Mouse (Mus musculus) adrenal gland, postnatal 14 days (tissue): Measurements from ENCODE around the gene Myt1l. TPM values are rescaled to one million over a fixed set of nuclear protein-coding genes. Genes with fewer than 3 reads are reported as not detected.

ENCODE experiments used
- DNase-seq: peaks from one replicate; pipeline ENCODE4 v3.0.0; 2021; ENCODE audit warnings: mixed read lengths
- total RNA-seq: library from RNA; stranded (reverse); gene quantifications from 2 replicates; pipeline ENCODE4 v1.2.3, GENCODE M21; 2021

Gene Myt1l
- total RNA-seq, 1 experiment from 2014 or later: 1.9 TPM

- no peak for DNase-seq
These were observed 41.1 kb downstream of the Myt1l start for GRCm38 (mm10) chr12:29569311-29569710.

- no peak for DNase-seq
These were observed 42.2 kb downstream of the Myt1l start for GRCm38 (mm10) chr12:29570351-29570750.

GRCm38 (mm10) chr12:29571613-29572012 is 43.4 kb downstream of the Myt1l start:
- DNase-seq: no peak

- DNase-seq: no peak
These were observed 65.6 kb downstream of the Myt1l start for GRCm38 (mm10) chr12:29593787-29594186.

DNA sequence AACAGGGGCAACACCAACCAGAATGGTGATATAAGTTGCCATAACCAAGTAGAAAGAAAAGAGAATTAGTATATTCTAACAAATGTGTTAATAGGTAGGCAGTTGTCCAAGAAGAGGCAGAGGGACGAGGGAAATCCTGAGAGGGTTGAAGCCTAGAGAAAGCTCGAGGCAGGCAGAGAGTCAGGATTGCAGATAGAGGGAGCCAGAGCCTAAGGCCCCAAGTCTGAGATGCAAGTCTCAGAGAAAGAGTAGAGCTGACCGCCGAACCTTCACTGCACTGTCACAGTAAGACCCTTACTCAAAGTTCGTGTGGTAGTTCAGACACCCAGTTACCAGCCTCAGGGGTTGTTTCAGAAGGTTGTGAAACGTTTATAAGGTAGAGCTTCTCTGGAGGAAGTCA is 71.7 kb downstream of the Myt1l start:
- DNase-seq: no peak

DNA sequence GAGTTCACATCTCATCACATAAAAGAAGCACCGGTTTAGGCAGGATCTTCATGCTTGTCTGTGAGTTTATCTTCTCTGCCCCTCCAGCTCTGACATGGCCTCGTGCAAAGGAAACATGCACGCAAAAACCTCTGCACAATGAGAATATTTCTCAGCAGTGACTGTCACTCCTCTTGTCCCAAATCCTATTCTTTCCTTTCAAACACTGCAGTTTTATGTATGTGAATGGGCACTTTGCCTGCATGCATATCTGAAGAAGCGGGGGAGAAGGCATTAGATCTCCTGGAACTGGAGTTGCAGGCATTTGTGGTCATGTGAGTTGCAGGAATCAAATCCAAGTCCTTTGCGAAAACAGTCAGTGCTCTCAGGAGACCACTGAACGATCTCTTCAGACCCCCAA is 73.0 kb downstream of the Myt1l start:
- DNase-seq: no peak

DNA sequence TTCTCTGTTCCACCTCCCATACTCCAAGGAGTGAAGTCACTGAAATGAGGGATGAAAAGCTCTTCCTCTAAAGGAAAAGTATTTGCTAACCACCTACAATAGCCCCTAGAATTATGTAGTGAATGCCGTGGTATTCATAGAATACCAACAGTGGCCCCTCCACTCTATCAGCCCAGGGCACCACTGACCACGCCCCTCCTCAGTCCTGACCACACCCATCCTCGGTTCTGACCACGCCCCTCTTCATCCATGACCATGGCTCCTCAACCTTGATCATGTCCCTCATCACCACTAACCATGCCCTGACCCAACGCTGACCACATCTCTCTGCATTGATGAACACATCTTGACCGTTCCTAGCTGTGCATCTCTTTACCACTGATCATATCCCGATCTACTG is 76.5 kb downstream of the Myt1l start:
- DNase-seq: no peak

DNA sequence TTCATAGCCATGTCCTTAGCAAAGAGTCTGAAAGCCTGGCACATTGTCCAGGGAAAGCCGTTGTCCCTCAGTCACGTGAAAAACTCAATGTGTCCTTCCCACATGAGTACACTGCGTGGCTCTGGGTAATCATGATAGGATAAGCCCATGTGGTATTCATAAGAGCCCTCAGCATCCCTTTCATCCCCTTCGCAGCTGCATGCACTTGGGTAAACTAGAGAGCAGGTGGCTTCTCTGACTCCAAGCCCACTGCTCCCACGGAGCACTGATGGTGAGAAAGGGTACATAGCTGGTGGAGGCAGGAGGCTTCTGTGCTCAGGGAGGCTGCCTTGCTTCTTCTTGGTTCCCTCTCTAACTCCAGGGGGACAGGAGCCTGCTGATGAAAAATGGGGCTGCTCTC is 76.9 kb downstream of the Myt1l start:
- no peak for DNase-seq

GRCm38 (mm10) chr12:29606221-29606620 is 78.0 kb downstream of the Myt1l start:
- no peak for DNase-seq

- DNase-seq: no peak
These were observed 89.6 kb downstream of the Myt1l start for GRCm38 (mm10) chr12:29617746-29618145.

DNA sequence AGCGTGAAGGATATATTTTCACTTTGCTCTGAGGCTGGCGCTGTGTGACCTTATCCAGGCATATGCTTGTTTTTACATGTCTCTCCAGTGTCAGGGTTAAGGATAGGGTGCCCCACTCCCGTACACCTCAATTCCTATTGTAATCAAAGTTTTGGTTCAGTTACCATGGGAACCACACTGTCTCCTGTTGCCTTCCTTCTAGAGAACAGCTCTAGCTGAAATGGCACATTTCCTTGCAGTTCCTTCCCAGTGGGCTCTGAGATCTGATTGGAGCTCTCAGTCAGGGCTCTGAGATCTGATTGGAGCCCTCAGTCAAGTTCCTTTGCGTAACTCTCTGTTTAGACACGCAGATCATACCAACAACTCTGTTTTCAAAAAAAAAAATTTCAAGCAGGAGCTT is 93.3 kb downstream of the Myt1l start:
- DNase-seq: no peak

- DNase-seq: peak; percentile 40
These were observed 100.0 kb downstream of the Myt1l start for GRCm38 (mm10) chr12:29627956-29628750.

- DNase-seq: no peak
These were observed 101.8 kb downstream of the Myt1l start for GRCm38 (mm10) chr12:29629875-29630538.

GRCm38 (mm10) chr12:29634509-29634908 is 106.3 kb downstream of the Myt1l start:
- DNase-seq: no peak

GRCm38 (mm10) chr12:29639543-29640196 is 111.5 kb downstream of the Myt1l start:
- DNase-seq: no peak

DNA sequence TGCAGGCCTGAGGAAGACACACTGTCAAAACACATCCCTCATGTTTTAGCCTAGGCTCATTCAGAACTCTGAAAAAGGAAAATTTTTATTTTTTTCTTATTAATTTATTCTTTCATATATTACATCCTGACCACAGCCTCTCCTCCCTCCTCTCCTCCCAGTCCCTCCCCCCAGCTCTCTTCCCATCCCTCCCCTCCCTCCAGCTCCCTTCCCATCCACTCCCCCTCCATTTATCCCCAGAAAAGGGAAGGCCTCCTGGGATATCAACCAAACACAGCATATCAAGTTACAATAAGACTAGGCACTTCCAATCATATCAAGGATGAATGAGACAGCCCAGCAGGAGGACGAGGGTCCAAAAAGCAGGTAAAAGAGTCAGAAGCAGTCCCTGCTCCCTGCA is 112.0 kb downstream of the Myt1l start:
- no peak for DNase-seq

GRCm38 (mm10) chr12:29642915-29643314 is 114.7 kb downstream of the Myt1l start:
- DNase-seq: no peak

DNA sequence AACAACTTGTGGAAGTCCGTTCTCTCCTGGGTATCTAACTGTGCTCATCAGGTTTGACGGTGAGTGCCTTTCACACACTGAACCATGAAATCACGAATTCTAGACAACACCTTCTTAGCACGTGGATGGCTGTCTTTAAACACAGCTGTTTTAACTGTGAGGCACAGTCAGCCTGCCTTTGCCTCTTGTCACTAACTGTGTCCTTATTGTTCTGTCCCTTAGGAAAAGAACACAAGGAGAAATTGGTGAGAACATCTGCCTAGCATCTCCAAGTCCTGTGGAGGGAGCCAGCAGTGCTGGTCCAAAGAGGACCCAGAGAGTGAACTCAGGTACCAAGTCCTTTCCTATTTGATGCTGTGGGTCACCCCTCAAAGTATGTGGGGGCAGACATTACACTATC is 115.9 kb downstream of the Myt1l start:
- DNase-seq: no peak

DNA sequence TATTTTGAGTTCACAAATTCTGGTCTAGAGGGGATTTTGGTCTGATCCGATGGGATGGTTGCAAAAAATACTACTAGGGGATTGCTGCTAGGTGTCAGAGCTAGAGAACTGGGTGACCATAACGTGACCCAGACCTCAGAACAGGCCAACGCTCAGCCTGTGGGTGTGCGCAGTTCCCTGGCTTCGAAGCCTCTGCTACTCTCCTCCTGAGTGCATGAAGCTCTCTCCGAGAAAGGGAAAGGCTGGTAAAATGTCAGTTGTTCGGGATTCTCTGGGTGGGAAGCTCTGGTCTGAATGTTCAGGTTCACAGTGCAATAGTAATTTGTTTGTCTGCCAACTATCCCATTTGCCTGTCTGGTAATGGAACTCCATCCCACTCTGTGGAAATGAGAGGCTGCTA is 116.5 kb downstream of the Myt1l start:
- no peak for DNase-seq

- no peak for DNase-seq
These were observed 121.4 kb downstream of the Myt1l start for GRCm38 (mm10) chr12:29649510-29650152.

GRCm38 (mm10) chr12:29652516-29652915 is 124.3 kb downstream of the Myt1l start:
- DNase-seq: no peak

GRCm38 (mm10) chr12:29655197-29655632 is 127.0 kb downstream of the Myt1l start:
- DNase-seq: no peak

DNA sequence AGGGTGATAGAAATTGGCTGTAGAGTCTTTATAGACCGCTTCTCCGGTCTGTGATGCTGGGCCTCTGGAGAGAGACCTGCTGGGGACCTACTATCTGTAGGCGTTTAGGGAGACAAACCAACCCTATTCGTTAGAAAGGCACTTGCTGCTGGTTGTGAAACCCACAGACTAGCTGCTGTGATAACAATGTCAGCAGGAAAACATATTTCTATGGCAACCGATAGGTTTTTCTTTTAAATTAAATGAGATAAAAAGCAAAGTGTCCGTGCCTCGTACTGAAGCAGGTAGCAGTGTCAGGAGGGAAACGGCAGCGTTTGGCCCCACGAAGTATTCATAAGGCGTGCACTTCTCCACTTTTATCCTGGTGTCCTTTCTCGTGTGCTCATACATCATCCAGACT is 127.5 kb downstream of the Myt1l start:
- DNase-seq: no peak
